Mouse (Mus musculus) intestine, postnatal 0 days (tissue): Measurements from ENCODE around the gene Gzme. TPM values are rescaled to one million over a fixed set of nuclear protein-coding genes. Genes with fewer than 3 reads are reported as not detected.
"Not testable (repeated sequence)": the region's sequence is repeated elsewhere in the genome, so short reads cannot be mapped to it uniquely, and the experiment has no call there.

Experiments
- ATAC-seq: fragments of 200-750 bp; cut with Nextera tagmentation; 2 replicates; pipeline ENCODE4 v1.8.0; 2017; ENCODE audit warnings: mild to moderate bottlenecking, moderate TSS enrichment, moderate library complexity
- H3K27ac ChIP-seq: fragments of 300-500 bp; sonication (generic); 2 replicates; pipeline ENCODE4 v1.5.1; 2014; ENCODE audit warnings: mild to moderate bottlenecking, low read depth, low read length, moderate library complexity
- H3K27me3 ChIP-seq: fragments of 300-500 bp; sonication (generic); replicated peaks from 2 replicates; pipeline ENCODE4 v1.6.1; 2014; ENCODE audit warnings: low read length, mixed read lengths; ENCODE audit not compliant: control insufficient read depth, insufficient read depth
- H3K36me3 ChIP-seq: fragments of 300-500 bp; sonication (generic); 2 replicates; pipeline ENCODE4 v1.6.1; 2014; ENCODE audit warnings: mild to moderate bottlenecking, moderate library complexity; ENCODE audit not compliant: control insufficient read depth, insufficient read depth
- H3K4me1 ChIP-seq: fragments of 300-500 bp; sonication (generic); replicated peaks from 2 replicates; pipeline ENCODE4 v1.6.1; 2014; ENCODE audit warnings: antibody characterized with exemption, low read length, mixed read lengths; ENCODE audit not compliant: control insufficient read depth, insufficient read depth
- H3K4me2 ChIP-seq: fragments of 300-500 bp; sonication (generic); replicated peaks from 2 replicates; pipeline ENCODE4 v1.6.1; 2014; ENCODE audit warnings: low read depth, mild to moderate bottlenecking, moderate library complexity
- H3K4me3 ChIP-seq: fragments of 300-500 bp; sonication (generic); 2 replicates; pipeline ENCODE4 v1.5.1; 2014; ENCODE audit warnings: low read depth, low read length
- H3K9ac ChIP-seq: fragments of 300-500 bp; sonication (generic); 2 replicates; pipeline ENCODE4 v1.6.1; 2014; ENCODE audit warnings: mild to moderate bottlenecking, low read depth, low read length
- H3K9me3 ChIP-seq: fragments of 300-500 bp; sonication (generic); 2 replicates; pipeline ENCODE4 v1.6.1; 2016; ENCODE audit warnings: mixed run types; ENCODE audit not compliant: control insufficient read depth
- CTCF ChIP-seq: sonication (generic); IDR thresholded peaks from 2 replicates; pipeline ENCODE4 v1.5.1; 2016; ENCODE audit warnings: low read depth, mild to moderate bottlenecking, control low read depth, antibody characterized with exemption, moderate library complexity
- WGBS: fragments of 180-500 bp; shearing (Covaris S2); extraction: QIAGEN DNeasy Blood & Tissue Kit; methylation state at CpG from one replicate; pipeline ENCODE4 v1.1.7; 2014; 5-methylcytosine and 5-hydroxymethylcytosine counted together
- polyA plus RNA-seq: library from polyadenylated mRNA; unstranded; fragments of >200 nt; fragmentation: Nextera tagmentation; extraction: Ambion mirVana; gene quantifications from 2 replicates; pipeline ENCODE4 v1.2.1, GENCODE M21; 2015

Gene Gzme
- not detected in 2 replicates for polyA plus RNA-seq

- Histone ChIP-seq H3K4me1 (no peaks in the 10 kb centered on the region), H3K9ac (no peak within 1 kb of the TSS), H3K27ac (no peak within 1 kb of the TSS), H3K36me3 (no peaks in the 10 kb centered on the region), H3K9me3 (no peaks in the 10 kb centered on the region), H3K4me2 (no peak within 1 kb of the TSS), H3K4me3 (no peak within 1 kb of the TSS), H3K27me3 (no peaks in the 10 kb centered on the region)
- no peak for ATAC-seq
- no peak for TF ChIP-seq CTCF
These were observed at the start of gene Gzme for GRCm38 (mm10) chr14:56120525-56120924. Gene Gzme (minus strand): TSS chr14:56120625.

DNA sequence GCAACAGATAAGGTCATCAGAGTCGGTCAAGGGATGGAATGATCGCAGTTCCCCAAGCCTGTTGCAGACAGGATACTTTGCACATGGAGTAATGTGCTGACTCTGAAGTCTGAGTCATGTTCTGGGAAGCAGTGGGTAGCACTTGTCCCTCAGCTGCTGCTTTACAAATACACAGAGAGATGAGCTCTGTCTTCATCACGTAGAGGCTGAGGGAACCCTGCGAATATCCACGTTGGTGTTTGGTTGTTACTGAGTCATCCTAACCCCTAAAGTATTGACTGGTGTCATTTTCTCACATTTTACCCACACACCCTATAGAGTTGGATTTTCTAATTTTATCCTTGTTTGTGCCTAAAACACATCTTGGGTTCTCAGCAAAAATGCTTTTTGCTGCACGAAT lies 47.6 kb upstream of the Gzme start:
- Histone ChIP-seq H3K9ac (no peak overlapping the region), H3K9me3 (no peaks in the 10 kb centered on the region), H3K27ac (no peak overlapping the region), H3K4me2 (no peak overlapping the region), H3K36me3 (no peaks in the 10 kb centered on the region), H3K4me3 (no peak overlapping the region), H3K27me3 (no peaks in the 10 kb centered on the region), H3K4me1 (no peaks in the 10 kb centered on the region)
- no peak for ATAC-seq
- 72% methylated on average over 6 of the region's 6 CpGs for WGBS
- TF ChIP-seq CTCF: no peak

DNA sequence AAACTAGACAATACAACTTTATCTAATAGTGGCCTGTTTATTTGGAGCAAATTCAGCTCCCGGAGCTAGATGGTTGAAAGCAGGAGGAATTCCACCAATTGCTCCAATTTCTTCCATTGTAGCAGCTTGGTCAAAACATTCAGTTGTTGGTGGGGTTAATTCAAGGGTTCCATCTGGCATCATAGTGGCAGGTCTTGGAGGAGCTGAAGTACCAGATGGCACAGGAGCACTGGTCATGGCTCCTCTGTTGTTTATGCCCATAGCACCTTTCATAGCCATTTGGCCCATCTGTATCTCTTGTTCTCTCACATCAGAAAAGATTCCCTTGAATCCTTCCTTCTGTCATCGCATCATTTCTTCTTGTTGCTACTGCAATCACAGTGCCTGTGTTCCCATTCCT lies 41.7 kb upstream of the Gzme start:
- Histone ChIP-seq H3K4me1 (no peaks in the 10 kb centered on the region), H3K4me3 (no peak overlapping the region), H3K36me3 (no peaks in the 10 kb centered on the region), H3K27ac (no peak overlapping the region), H3K27me3 (no peaks in the 10 kb centered on the region), H3K4me2 (no peak overlapping the region), H3K9me3 (no peaks in the 10 kb centered on the region), H3K9ac (no peak overlapping the region)
- WGBS: 90% methylated on average over 2 of the region's 2 CpGs
- no peak for TF ChIP-seq CTCF
- no peak for ATAC-seq

GRCm38 (mm10) chr14:56159479-56159878 lies 39.1 kb upstream of the Gzme start, which contains the start of gene Gzmg:
Gene Gzmg (minus strand): TSS chr14:56159579.
- H3K9ac ChIP-seq, H3K27ac ChIP-seq, H3K9me3 ChIP-seq, H3K27me3 ChIP-seq, H3K36me3 ChIP-seq, H3K4me1 ChIP-seq, H3K4me3 ChIP-seq, H3K4me2 ChIP-seq, ATAC-seq: not testable (repeated sequence)
- 83% methylated on average over 2 of the region's 2 CpGs for WGBS

GRCm38 (mm10) chr14:56155340-56155739 lies 34.9 kb upstream of the Gzme start:
- 73% methylated on average over 2 of the region's 2 CpGs for WGBS
- Histone ChIP-seq H3K36me3 (no peaks in the 10 kb centered on the region), H3K27me3 (no peaks in the 10 kb centered on the region), H3K9me3 (no peaks in the 10 kb centered on the region), H3K9ac (no peak overlapping the region), H3K4me3 (no peak overlapping the region), H3K27ac (no peak overlapping the region), H3K4me2 (no peak overlapping the region), H3K4me1 (no peaks in the 10 kb centered on the region)
- no peak for ATAC-seq
- peak; percentile 41 for TF ChIP-seq CTCF

DNA sequence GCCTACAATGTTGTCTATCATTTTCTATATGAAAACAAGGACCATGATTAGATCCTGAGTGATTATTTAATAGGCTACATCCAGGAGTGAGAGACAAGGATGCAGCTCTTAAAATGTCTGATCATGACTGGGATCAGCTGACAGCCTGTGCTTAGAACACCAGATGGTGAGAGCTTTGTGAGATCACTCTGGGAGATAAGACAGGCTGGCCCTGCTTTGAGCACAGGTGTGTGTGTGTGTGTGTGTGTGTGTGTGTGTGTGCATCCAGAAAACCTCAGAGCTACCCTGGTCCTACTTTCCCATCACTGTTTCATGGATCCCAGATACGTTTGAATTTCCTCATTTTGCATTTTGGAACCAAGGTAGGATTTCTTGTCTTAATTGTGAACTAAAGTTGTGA lies 13.2 kb upstream of the Gzme start:
- not testable (repeated sequence) for ATAC-seq, H3K4me2 ChIP-seq, H3K4me1 ChIP-seq, H3K9ac ChIP-seq, H3K4me3 ChIP-seq, H3K27me3 ChIP-seq, H3K27ac ChIP-seq, H3K9me3 ChIP-seq, H3K36me3 ChIP-seq
- WGBS: 62% methylated on average over 1 of the region's 1 CpGs

- H3K9me3 ChIP-seq, H3K9ac ChIP-seq, H3K4me1 ChIP-seq, H3K27ac ChIP-seq, H3K27me3 ChIP-seq, H3K4me2 ChIP-seq, H3K4me3 ChIP-seq, H3K36me3 ChIP-seq, ATAC-seq: not testable (repeated sequence)
- WGBS: 69% methylated on average over 2 of the region's 2 CpGs
These were observed 12.1 kb upstream of the Gzme start, which contains the start of gene Gzmd for GRCm38 (mm10) chr14:56132508-56132907. Gene Gzmd (minus strand): TSS chr14:56132608.
